Mouse (Mus musculus) cerebellum, adult 2 months (tissue): ENCODE data around the gene Pla2g4d. TPM values are rescaled to one million over a fixed set of nuclear protein-coding genes. Genes with fewer than 3 reads are reported as not detected.
A peak's percentile ranks its signal among the peaks of the same experiment; 100 is the strongest.

Experiments used
- DNase-seq, 2 experiments: peaks; one replicate each; pipeline ENCODE4 v3.0.0; 2021
- H3K27ac ChIP-seq: fragments of 200-500 bp; 2 replicates; pipeline ENCODE4 v1.5.1; 2012; ENCODE audit warnings: low read length, control low read depth, inconsistent platforms; ENCODE audit not compliant: insufficient read depth
- H3K27me3 ChIP-seq: fragments of 200-500 bp; 2 replicates; pipeline ENCODE4 v1.6.1; 2012; ENCODE audit warnings: inconsistent platforms, mild to moderate bottlenecking, low read length, moderate library complexity; ENCODE audit not compliant: control insufficient read depth, insufficient read depth
- H3K4me1 ChIP-seq: fragments of 200-500 bp; 2 replicates; pipeline ENCODE4 v1.6.1; 2011; ENCODE audit warnings: low read length; ENCODE audit not compliant: control insufficient read depth, insufficient read depth
- H3K4me3 ChIP-seq: fragments of 200-500 bp; replicated peaks from 2 replicates; pipeline ENCODE3; 2011; ENCODE audit warnings: mild to moderate bottlenecking, low read depth, low read length, control low read depth; ENCODE audit not compliant: insufficient read depth
- CTCF ChIP-seq: fragments of 200-500 bp; IDR thresholded peaks from 2 replicates; pipeline ENCODE4 v1.5.1; 2011; ENCODE audit warnings: low read depth, mild to moderate bottlenecking, control low read depth, low read length, moderate library complexity, borderline replicate concordance; ENCODE audit not compliant: insufficient read depth
- POLR2A ChIP-seq: fragments of 200-500 bp; IDR thresholded peaks from 2 replicates; pipeline ENCODE4 v1.6.1; 2011; ENCODE audit warnings: low read length, control low read depth, borderline replicate concordance; ENCODE audit not compliant: insufficient read depth
- WGBS: fragments of 180-500 bp; shearing (Covaris S2); methylation state at CpG from one replicate; pipeline ENCODE4 v1.1.7; 2018; 5-methylcytosine and 5-hydroxymethylcytosine counted together
- polyA plus RNA-seq: library from polyadenylated mRNA; depleted of rRNA; stranded (reverse); fragments of >200 nt; gene quantifications from 2 replicates; pipeline ENCODE4 v1.2.3, GENCODE M21; 2012

Pla2g4d gene
- polyA plus RNA-seq, 1 experiment, result 0.07 TPM

DNA sequence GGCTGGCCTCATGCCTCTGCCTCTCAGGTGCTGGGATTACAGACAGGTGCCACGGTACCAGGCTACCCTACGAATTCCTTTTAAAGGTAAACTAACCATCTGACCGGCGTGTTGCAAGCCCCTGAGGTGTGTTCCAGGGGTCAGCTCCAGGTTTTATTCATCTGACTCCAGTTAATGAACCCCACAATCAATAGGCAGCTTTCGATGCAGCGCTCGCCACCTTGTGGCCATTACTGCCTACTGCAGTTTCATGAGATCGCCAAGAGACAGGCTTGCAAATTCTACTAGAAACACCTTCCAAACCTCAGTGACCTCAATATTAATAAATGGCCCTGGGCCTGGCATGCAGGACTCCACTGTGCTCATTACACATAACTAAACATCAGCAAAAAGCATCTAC lies 9.0 kb downstream of the Pla2g4d start:
- H3K27me3 ChIP-seq, result no peaks in the 10 kb centered on the region
- no peak overlapping the region for H3K27ac ChIP-seq
- peak; percentile 64 to 75 for DNase-seq
- 15% methylated on average over 8 of the region's 8 CpGs for WGBS
- H3K4me3 ChIP-seq, result no peak overlapping the region
- H3K4me1 ChIP-seq, result peaks cover under 1% of the 10 kb centered on the region
- peak; percentile 79 for TF ChIP-seq CTCF
- no peak for TF ChIP-seq POLR2A

DNA sequence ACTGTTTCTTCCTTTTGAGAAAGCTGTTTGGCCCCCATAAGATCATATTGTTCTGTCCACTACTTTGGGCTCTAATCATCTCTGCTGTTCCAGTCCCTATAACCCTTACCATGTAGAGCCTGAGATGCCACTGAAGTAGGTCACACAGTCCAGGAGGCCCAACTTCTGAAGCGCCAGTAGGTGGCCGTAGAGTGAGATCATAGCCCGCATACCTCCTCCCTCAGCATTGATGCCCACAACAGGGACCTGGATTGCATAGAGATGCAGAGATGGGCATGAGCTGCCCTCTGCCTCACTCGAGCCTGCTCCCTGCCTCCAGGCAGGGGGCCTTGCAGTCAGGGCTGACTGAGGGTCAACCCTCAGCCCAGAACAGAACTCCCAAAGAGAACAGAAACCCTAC lies 12.0 kb downstream of the Pla2g4d start:
- 79% methylated on average over 4 of the region's 4 CpGs for WGBS
- no peaks in the 10 kb centered on the region for H3K4me1 ChIP-seq
- H3K27me3 ChIP-seq, result no peaks in the 10 kb centered on the region
- H3K27ac ChIP-seq, result no peak overlapping the region
- no peak for DNase-seq
- no peak overlapping the region for H3K4me3 ChIP-seq
- no peak for TF ChIP-seq POLR2A
- no peak for TF ChIP-seq CTCF

DNA sequence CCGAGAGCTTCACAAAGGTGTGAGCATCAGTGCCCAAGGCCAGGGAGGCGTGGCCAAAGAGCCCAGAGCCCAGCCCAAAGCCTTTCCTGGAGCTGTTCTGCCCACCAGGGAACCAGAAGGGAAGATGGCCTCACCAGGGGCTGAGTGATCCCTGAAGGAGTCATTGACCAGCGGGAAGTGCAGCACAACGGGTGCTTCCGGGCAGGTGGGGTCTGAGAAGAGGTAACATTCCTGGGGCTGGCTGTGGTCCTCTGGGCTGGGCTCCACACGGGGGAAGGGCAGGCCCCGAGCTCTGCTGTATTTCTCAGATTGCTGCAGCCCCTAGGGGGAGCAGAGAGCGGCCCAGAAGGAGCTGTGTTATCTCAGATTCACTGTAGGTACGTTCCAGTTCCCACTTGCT lies 20.4 kb downstream of the Pla2g4d start:
- H3K27me3 ChIP-seq, result no peaks in the 10 kb centered on the region
- no peak for TF ChIP-seq POLR2A
- no peak for TF ChIP-seq CTCF
- H3K4me1 ChIP-seq, result no peaks in the 10 kb centered on the region
- H3K27ac ChIP-seq, result no peak overlapping the region
- WGBS, result 15% methylated on average over 9 of the region's 9 CpGs
- no peak overlapping the region for H3K4me3 ChIP-seq
- no peak for DNase-seq

DNA sequence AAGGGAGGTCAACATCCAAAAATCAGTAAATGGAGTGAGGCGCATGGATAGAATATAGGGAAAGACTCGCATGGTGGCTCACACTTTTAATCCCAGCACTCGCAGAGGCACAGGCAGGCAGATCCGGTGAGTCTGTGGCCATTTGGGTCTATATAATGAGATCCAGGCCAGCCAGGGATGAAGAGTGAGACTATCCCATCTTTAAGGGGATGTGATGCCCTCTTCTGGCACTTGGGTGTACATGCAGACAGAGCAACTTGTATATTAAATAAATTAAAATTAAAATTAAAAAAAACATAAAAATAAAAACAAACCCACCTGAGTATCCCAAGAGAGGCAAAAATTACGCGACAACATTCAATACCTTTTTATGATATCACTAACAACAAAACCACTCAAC lies 23.5 kb downstream of the Pla2g4d start:
- Histone ChIP-seq H3K4me1 (peaks cover 6% of the 10 kb centered on the region), H3K27me3 (no peaks in the 10 kb centered on the region), H3K4me3 (no peak overlapping the region), H3K27ac (no peak overlapping the region)
- 63% methylated on average over 6 of the region's 6 CpGs for WGBS
- peak in 1 of 2 experiments; percentile 32 for DNase-seq
- TF ChIP-seq CTCF, result peak; percentile 55; the same call in 1 of the 2 replicates
- no peak for TF ChIP-seq POLR2A

DNA sequence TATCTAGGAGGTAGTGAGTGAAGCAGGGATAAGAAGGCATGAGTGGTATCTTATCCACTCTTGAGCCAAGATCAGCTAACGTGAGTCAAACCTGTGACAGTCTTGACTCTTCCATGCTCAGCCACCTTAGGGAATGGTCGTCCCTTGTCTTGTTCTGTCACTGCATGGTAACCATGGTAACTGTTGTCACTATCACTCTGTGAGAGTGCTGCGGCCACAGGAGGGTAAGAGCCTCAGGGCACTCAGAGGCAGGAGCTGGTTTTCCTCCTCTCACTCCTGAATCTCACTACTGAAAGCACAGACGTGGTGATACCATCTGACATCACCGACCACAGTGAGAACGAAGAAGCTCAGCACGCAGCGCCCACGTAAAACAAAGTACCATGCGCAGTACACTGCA lies 24.1 kb downstream of the Pla2g4d start:
- Histone ChIP-seq H3K4me1 (peaks cover 6% of the 10 kb centered on the region), H3K27me3 (no peaks in the 10 kb centered on the region), H3K4me3 (no peak overlapping the region), H3K27ac (no peak overlapping the region)
- TF ChIP-seq POLR2A (no peak), CTCF (no peak)
- WGBS, result 82% methylated on average over 10 of the region's 10 CpGs
- DNase-seq, result no peak

DNA sequence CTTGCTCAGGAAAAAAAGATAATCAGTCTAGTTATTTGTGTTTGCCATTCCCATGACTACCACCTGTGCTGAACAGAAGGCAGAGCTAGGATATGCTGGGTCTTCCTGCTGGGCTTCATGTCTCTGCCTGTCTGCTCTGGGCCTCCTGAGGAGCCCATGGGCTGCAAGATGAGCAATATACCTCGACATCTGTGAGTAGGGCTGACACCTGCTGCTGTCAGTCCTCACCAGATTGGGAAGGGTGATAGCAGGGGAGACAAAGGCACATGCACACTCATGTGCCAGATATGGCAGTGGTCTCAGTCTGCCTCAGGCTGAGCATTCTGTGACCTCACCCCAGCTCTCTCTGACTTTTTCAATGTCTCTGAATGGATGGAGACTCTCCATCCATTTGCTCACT lies 26.1 kb downstream of the Pla2g4d start:
- 7% methylated on average over 1 of the region's 1 CpGs for WGBS
- H3K4me1 ChIP-seq, result peaks cover 6% of the 10 kb centered on the region
- H3K27me3 ChIP-seq, result no peaks in the 10 kb centered on the region
- DNase-seq, result peak in 1 of 2 experiments; percentile 50
- no peak overlapping the region for H3K27ac ChIP-seq
- no peak overlapping the region for H3K4me3 ChIP-seq
- TF ChIP-seq POLR2A, result no peak
- TF ChIP-seq CTCF, result no peak

DNA sequence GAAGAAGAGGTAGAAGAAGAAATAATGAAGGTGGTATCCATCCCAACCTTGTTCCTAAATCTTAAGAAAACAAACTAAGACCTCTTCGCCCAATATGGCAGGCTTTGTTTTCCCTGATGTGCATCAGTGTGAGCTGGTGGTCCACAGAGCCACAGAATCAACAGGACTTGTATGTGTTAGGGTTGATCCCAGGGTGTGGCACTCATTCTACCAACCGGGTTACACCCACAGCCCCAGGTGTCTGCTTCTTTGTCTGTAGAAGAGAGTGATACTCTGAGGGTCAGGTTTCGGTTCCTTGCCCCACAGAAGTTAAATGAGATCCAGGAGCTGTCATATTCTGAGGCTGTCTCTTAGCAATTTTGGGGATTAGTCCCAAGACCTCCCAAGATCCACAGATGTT lies 27.7 kb downstream of the Pla2g4d start:
- Histone ChIP-seq H3K4me3 (no peak overlapping the region), H3K27ac (no peak overlapping the region), H3K4me1 (peaks cover 6% of the 10 kb centered on the region), H3K27me3 (no peaks in the 10 kb centered on the region)
- no peak for DNase-seq
- 88% methylated on average over 3 of the region's 3 CpGs for WGBS
- TF ChIP-seq CTCF (no peak), POLR2A (no peak)

DNA sequence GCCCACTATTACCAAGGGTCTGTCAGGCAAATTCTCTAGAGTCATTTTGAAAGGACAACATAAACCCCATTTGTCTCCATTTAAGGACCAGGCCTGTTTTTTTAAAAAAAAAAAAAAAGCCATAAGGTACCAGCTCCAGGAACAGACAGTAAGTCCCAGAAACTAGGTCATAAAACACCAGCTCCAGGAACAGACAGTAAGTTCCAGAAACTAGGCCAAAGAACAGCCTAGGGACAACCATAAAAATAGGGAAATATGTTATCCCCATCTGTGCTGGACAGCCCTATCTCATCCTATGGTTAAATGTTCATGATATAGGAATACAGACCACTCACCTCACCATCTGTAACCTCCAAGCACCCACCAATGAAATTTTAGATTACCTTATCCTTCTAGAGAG lies 32.7 kb downstream of the Pla2g4d start:
- no peak for TF ChIP-seq POLR2A
- TF ChIP-seq CTCF, result no peak
- DNase-seq, result no peak
- H3K4me1 ChIP-seq, result no peaks in the 10 kb centered on the region
- no peak overlapping the region for H3K27ac ChIP-seq
- H3K4me3 ChIP-seq, result no peak overlapping the region
- no peaks in the 10 kb centered on the region for H3K27me3 ChIP-seq
